Mouse (Mus musculus): ENCODE results near the gene Hbq1b.

The Hbq1b gene

GRCm38 (mm10) chr11:32299865-32300264 lies 13.1 kb downstream of the Hbq1b start, which contains the start of gene Hbq1a:
Gene Hbq1a, plus strand, starts transcription at chr11:32300069.
- DNase-seq (ENCODE audit: low spot score in 2 of 2) = peak; percentile 59 to 67

- DNase-seq (ENCODE audit: low spot score in 2 of 2) = no peak
Measured at GRCm38 (mm10) chr11:32300279-32301267, 13.8 kb downstream of the Hbq1b start.

GRCm38 (mm10) chr11:32301506-32301905 lies 14.7 kb downstream of the Hbq1b start:
- DNase-seq (ENCODE audit: low spot score in 2 of 2) = no peak

- DNase-seq (ENCODE audit: low spot score in 2 of 2) = no peak
Measured at GRCm38 (mm10) chr11:32302824-32303419, 16.2 kb downstream of the Hbq1b start.

GRCm38 (mm10) chr11:32303455-32303854 lies 16.7 kb downstream of the Hbq1b start:
- DNase-seq (ENCODE audit: low spot score in 2 of 2) = no peak

GRCm38 (mm10) chr11:32307006-32307405 lies 20.2 kb downstream of the Hbq1b start:
- no peak for DNase-seq (ENCODE audit: low spot score in 2 of 2)

- no peak for DNase-seq (ENCODE audit: low spot score in 2 of 2)
Measured at GRCm38 (mm10) chr11:32309446-32309845, 22.7 kb downstream of the Hbq1b start.

GRCm38 (mm10) chr11:32309928-32310327 lies 23.2 kb downstream of the Hbq1b start:
- no peak for DNase-seq (ENCODE audit: low spot score in 2 of 2)

GRCm38 (mm10) chr11:32316009-32316408 lies 29.2 kb downstream of the Hbq1b start:
- DNase-seq (ENCODE audit: low spot score in 2 of 2) = no peak

GRCm38 (mm10) chr11:32320507-32321195 lies 33.9 kb downstream of the Hbq1b start:
- no peak for DNase-seq (ENCODE audit: low spot score in 2 of 2)

- peak; percentile 61 to 73 for DNase-seq (ENCODE audit: low spot score in 2 of 2)
Measured at GRCm38 (mm10) chr11:32321196-32321565, 34.4 kb downstream of the Hbq1b start.

GRCm38 (mm10) chr11:32324609-32325008 lies 37.8 kb downstream of the Hbq1b start:
- DNase-seq (ENCODE audit: low spot score in 2 of 2) = peak; percentile 70 to 86

GRCm38 (mm10) chr11:32331075-32331474 lies 44.3 kb downstream of the Hbq1b start:
- no peak for DNase-seq (ENCODE audit: low spot score in 2 of 2)

GRCm38 (mm10) chr11:32331861-32332260 lies 45.1 kb downstream of the Hbq1b start:
- no peak for DNase-seq (ENCODE audit: low spot score in 2 of 2)

GRCm38 (mm10) chr11:32333235-32333634 lies 46.5 kb downstream of the Hbq1b start:
- DNase-seq (ENCODE audit: low spot score in 2 of 2) = no peak

GRCm38 (mm10) chr11:32336435-32336907 lies 49.7 kb downstream of the Hbq1b start:
- no peak for DNase-seq (ENCODE audit: low spot score in 2 of 2)

Data from spleen, postnatal 14 days (tissue).